Comparison of ENCODE assay signal across 8 mouse cellular contexts in the genomic region with DNA sequence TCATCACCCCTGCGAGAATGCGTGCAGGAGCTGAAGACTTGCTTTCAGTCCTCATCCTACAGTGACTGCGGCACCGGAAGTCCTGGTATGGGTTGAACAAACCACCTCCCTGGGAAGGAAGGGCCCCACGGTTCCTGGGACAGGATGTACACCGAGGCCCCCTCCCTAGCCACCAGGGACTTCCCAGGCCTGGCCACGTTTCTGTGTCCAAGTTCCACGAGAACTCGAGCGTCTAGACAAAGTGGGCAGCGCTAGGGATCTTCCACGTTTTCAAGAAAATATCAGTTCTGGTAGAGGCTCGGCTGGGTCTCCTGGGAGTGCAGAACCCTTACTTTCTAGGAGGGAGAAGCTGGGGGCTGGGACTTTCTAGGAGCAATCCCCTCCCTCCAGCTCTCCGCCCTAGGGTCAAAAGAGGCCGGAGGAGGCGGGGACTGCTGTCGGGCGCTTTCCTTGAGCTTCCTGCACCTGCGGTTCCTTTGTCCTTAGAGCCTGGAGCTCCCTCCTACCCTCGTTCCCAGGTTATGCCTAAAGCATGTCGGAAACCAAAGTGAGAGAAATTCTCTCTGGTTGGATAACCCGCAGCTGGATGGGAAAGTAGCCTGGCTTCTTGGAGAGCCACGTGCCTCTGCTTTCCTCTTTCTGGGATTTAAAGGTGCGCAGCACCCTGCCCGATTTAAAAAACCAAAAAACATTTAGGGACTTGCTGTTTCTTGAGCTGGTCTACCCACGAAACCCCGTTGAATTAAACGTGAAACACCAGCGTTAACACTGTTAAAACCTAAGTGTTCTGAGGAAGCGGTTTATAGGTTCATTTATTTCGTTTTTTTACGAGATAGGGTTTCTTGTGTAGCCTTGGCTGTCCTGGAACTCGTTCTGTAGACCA. TPM values are rescaled to one million over a fixed set of nuclear protein-coding genes. Genes with fewer than 3 reads are reported as not detected.
DNase-seq lines count a peak whose midpoint lies in the region; ATAC-seq and TF ChIP-seq lines count a peak whose summit lies in the region.

No protein-coding gene starts in this region.

- H3K79me2 ChIP-seq in CH12.LX (replicated peaks; ENCODE audit: control insufficient read depth, extremely low read depth, insufficient read depth, poor library complexity, severe bottlenecking) = peaks cover 20% of the 10 kb centered on the region

- in situ Hi-C loops in CH12.LX (cut with MboI; ENCODE audit: low pct_ligation_motif_present, low pct_unique_long_range_greater_than_20kb, low sequenced_read_pairs) = no loop called here

- no peaks in the 10 kb centered on the region for H3K36me3 ChIP-seq in CH12.LX (replicated peaks in 1 of 2; ENCODE audit: control insufficient read depth in 1 of 2, insufficient read depth in 1 of 2, low read length in 1 of 2)
- H3K36me3 ChIP-seq in intestine, embryonic 15.5 days = no peaks in the 10 kb centered on the region
- H3K36me3 ChIP-seq in neural tube, embryonic 14.5 days (ENCODE audit: control insufficient read depth, insufficient read depth, low read length) = no peaks in the 10 kb centered on the region

- H3K4me2 ChIP-seq in CH12.LX (ENCODE audit: insufficient read depth, low read depth, poor library complexity, severe bottlenecking) = peak overlapping the region; percentile 82
- H3K4me2 ChIP-seq in intestine, embryonic 15.5 days (replicated peaks) = peak overlapping the region; percentile 84
- peak overlapping the region; percentile 88 for H3K4me2 ChIP-seq in neural tube, embryonic 14.5 days (ENCODE audit: low read depth, low read length)

- peak overlapping the region; percentile 97 for H3K27ac ChIP-seq in CH12.LX (ENCODE audit: insufficient read depth, low read depth)
- H3K27ac ChIP-seq in intestine, embryonic 15.5 days = peak overlapping the region; percentile 94
- H3K27ac ChIP-seq in neural tube, embryonic 14.5 days (ENCODE audit: low read depth, low read length) = peak overlapping the region; percentile 40

- TF ChIP-seq POLR2A in CH12.LX (IDR thresholded peaks at IDR 0.05; ENCODE audit: low read depth, low read length) = no peak; the same call in 1 of the 2 replicates

- no peaks in the 10 kb centered on the region for H3K9me3 ChIP-seq in CH12.LX (replicated peaks; ENCODE audit: low read length)
- no peaks in the 10 kb centered on the region for H3K9me3 ChIP-seq in intestine, embryonic 15.5 days
- no peaks in the 10 kb centered on the region for H3K9me3 ChIP-seq in neural tube, embryonic 14.5 days (ENCODE audit: control insufficient read depth, low read length)

- peak overlapping the region; percentile 68 to 97 (median 80) for H3K4me3 ChIP-seq in CH12.LX (replicated peaks in 1 of 3; ENCODE audit: low read depth in 2 of 3, low read length in 2 of 3, poor library complexity in 1 of 3)
- H3K4me3 ChIP-seq in intestine, embryonic 15.5 days (replicated peaks) = peak overlapping the region; percentile 76
- H3K4me3 ChIP-seq in neural tube, embryonic 14.5 days (ENCODE audit: low read depth, low read length) = peak overlapping the region; percentile 51

- DNase-seq in CH12.LX (ENCODE audit: extremely low read depth) = peak; percentile 72
- DNase-seq in adrenal gland, postnatal 25 days = peak; percentile 54
- DNase-seq in gastrocnemius, postnatal 25 days = peak; percentile 75
- DNase-seq in lung, adult 18-20 months = peak; percentile 83 to 87
- peak; percentile 47 for DNase-seq in urinary bladder, adult 2 months (ENCODE audit: low spot score)
- DNase-seq in cerebellum, adult 8-10 months = no peak

- 3% methylated on average over 33 of the region's 33 CpGs for WGBS in intestine, embryonic 15.5 days
- WGBS in neural tube, embryonic 14.5 days = 3% methylated on average over 33 of the region's 33 CpGs

- H3K9ac ChIP-seq in CH12.LX (ENCODE audit: insufficient read depth, low read depth) = peak overlapping the region; percentile 95
- H3K9ac ChIP-seq in intestine, embryonic 15.5 days = peak overlapping the region; percentile 89
- H3K9ac ChIP-seq in neural tube, embryonic 14.5 days (replicated peaks; ENCODE audit: low read depth, low read length) = peak overlapping the region; percentile 76

- TF ChIP-seq EP300 in CH12.LX (IDR thresholded peaks at IDR 0.05; ENCODE audit: low read length) = no peak

- no peak for TF ChIP-seq RAD21 in CH12.LX (IDR thresholded peaks at IDR 0.05; ENCODE audit: low read depth, low read length)

- ATAC-seq in intestine, embryonic 15.5 days = no peak
- ATAC-seq in neural tube, embryonic 14.5 days (ENCODE audit: low read depth) = no peak

- dilution Hi-C loops in CH12.LX (cut with MboI; ENCODE audit: extremely low pct_ligation_motif_present, extremely low pct_unique_long_range_greater_than_20kb, low sequenced_read_pairs) = no loop called here

- no peak for TF ChIP-seq CTCF in CH12.LX (conservative IDR thresholded peaks at IDR 0.05 in 1 of 2, IDR thresholded peaks at IDR 0.05 in 1 of 2; ENCODE audit: low read depth in 2 of 2, low read length in 2 of 2)

- no peaks in the 10 kb centered on the region for H3K27me3 ChIP-seq in CH12.LX (replicated peaks)
- H3K27me3 ChIP-seq in intestine, embryonic 15.5 days (replicated peaks) = no peaks in the 10 kb centered on the region
- H3K27me3 ChIP-seq in neural tube, embryonic 14.5 days (ENCODE audit: control insufficient read depth, insufficient read depth, low read length) = no peaks in the 10 kb centered on the region

- peaks cover 7 to 40% of the 10 kb centered on the region in 2 experiments for H3K4me1 ChIP-seq in CH12.LX (ENCODE audit: control insufficient read depth in 1 of 2, insufficient read depth in 2 of 2)
- peaks cover 35% of the 10 kb centered on the region for H3K4me1 ChIP-seq in intestine, embryonic 15.5 days (replicated peaks)
- H3K4me1 ChIP-seq in neural tube, embryonic 14.5 days (ENCODE audit: control insufficient read depth, insufficient read depth, low read length) = peaks cover 39% of the 10 kb centered on the region

TF ChIP-seq in CH12.LX, 34 proteins besides CTCF, POLR2A, EP300 and RAD21 (continues in another document):
- TF ChIP-seq MAX (IDR thresholded peaks at IDR 0.05; ENCODE audit: low read length) (peak; percentile 76; the same call in 1 of the 2 replicates), ELF1 (IDR thresholded peaks at IDR 0.05; ENCODE audit: low read depth, low read length) (peak; percentile 72), ZKSCAN1 (IDR thresholded peaks at IDR 0.05; ENCODE audit: borderline replicate concordance, low read depth, low read length) (no peak), UBTF (IDR thresholded peaks at IDR 0.05; ENCODE audit: low read depth, low read length) (no peak), MEF2A (IDR thresholded peaks at IDR 0.05; ENCODE audit: borderline replicate concordance, low read depth, low read length) (peak; percentile 10; the same call in 1 of the 2 replicates), SMC3 (IDR thresholded peaks at IDR 0.05; ENCODE audit: low read depth, low read length) (no peak), PAX5 (IDR thresholded peaks at IDR 0.05; ENCODE audit: low read length) (no peak), HCFC1 (IDR thresholded peaks at IDR 0.05; ENCODE audit: low read depth, low read length) (no peak; the same call in none of the 2 replicates), CHD2 (IDR thresholded peaks at IDR 0.05; ENCODE audit: low read length) (peak; percentile 56), E2F4 (IDR thresholded peaks at IDR 0.05; ENCODE audit: insufficient replicate concordance, low read depth, low read length) (no peak), IRF4 (IDR thresholded peaks at IDR 0.05; ENCODE audit: low read depth, low read length) (peak; percentile 42; the same call in 1 of the 2 replicates), NELFE (IDR thresholded peaks at IDR 0.05; ENCODE audit: low read depth, low read length) (peak; percentile 14; the same call in 1 of the 2 replicates), USF1 (IDR thresholded peaks at IDR 0.05; ENCODE audit: low read depth, low read length) (no peak)

RNA-seq across cellular contexts. Expression of gene Ier2, which starts 2.5 kb away (rescaled TPM):
- 22.7 and 30.3 TPM in 2 replicates for total RNA-seq in CH12.LX (2012; rRNA removed)
- total RNA-seq in CH12.LX (2014; rRNA removed) = 30.9 and 35.4 TPM in 2 replicates
- 25.7 and 26.3 TPM in 2 replicates for polyA plus RNA-seq in CH12.LX (2012; ENCODE audit: insufficient read length, low read depth)
- 19.6 and 22.3 TPM in 2 replicates for total RNA-seq in adrenal gland, postnatal 25 days (2021)
- 1 to 10 TPM; 5.9 to 7.1 TPM for total RNA-seq in gastrocnemius, postnatal 25 days (2021)
- 84.2 and 85.5 TPM in 2 replicates for polyA plus RNA-seq in intestine, embryonic 15.5 days (2015; fragmentation: Nextera tagmentation; extraction: Ambion mirVana)
- polyA plus RNA-seq in neural tube, embryonic 14.5 days (2014; fragmentation: Nextera tagmentation; extraction: Ambion mirVana) = 14.4 and 20.9 TPM in 2 replicates
- 14.7 and 23.3 TPM in 2 replicates for polyA plus RNA-seq in urinary bladder, adult 2 months (2012; rRNA removed)

RNA-seq across cellular contexts. Expression of gene Trmt1, which starts 25.9 kb away (rescaled TPM):
- 157 and 160 TPM in 2 replicates for total RNA-seq in CH12.LX (2012; rRNA removed)
- 77.0 and 94.5 TPM in 2 replicates for total RNA-seq in CH12.LX (2014; rRNA removed)
- 140 and 157 TPM in 2 replicates for polyA plus RNA-seq in CH12.LX (2012; ENCODE audit: insufficient read length, low read depth)
- total RNA-seq in adrenal gland, postnatal 25 days (2021) = 75.1 and 83.9 TPM in 2 replicates
- 10 to 100 TPM; 36.7 to 40.2 TPM for total RNA-seq in gastrocnemius, postnatal 25 days (2021)
- polyA plus RNA-seq in intestine, embryonic 15.5 days (2015; fragmentation: Nextera tagmentation; extraction: Ambion mirVana) = 59.9 and 68.3 TPM in 2 replicates
- polyA plus RNA-seq in neural tube, embryonic 14.5 days (2014; fragmentation: Nextera tagmentation; extraction: Ambion mirVana) = 59.8 and 70.2 TPM in 2 replicates
- polyA plus RNA-seq in urinary bladder, adult 2 months (2012; rRNA removed) = 71.7 and 76.3 TPM in 2 replicates

RNA-seq across cellular contexts. Expression of gene Nacc1, which starts 27.5 kb away (rescaled TPM):
- total RNA-seq in CH12.LX (2012; rRNA removed) (45.1 and 49.0 TPM in 2 replicates), CH12.LX (2014; rRNA removed) (21.9 and 23.3 TPM in 2 replicates)
- polyA plus RNA-seq in CH12.LX (2012; ENCODE audit: insufficient read length, low read depth) = 73.0 and 84.1 TPM in 2 replicates
- total RNA-seq in adrenal gland, postnatal 25 days (2021) = 73.9 and 76.0 TPM in 2 replicates
- total RNA-seq in gastrocnemius, postnatal 25 days (2021) = 10 to 100 TPM; 20.0 to 22.2 TPM
- 14.8 and 17.0 TPM in 2 replicates for polyA plus RNA-seq in intestine, embryonic 15.5 days (2015; fragmentation: Nextera tagmentation; extraction: Ambion mirVana)
- 15.3 and 16.6 TPM in 2 replicates for polyA plus RNA-seq in neural tube, embryonic 14.5 days (2014; fragmentation: Nextera tagmentation; extraction: Ambion mirVana)
- polyA plus RNA-seq in urinary bladder, adult 2 months (2012; rRNA removed) = 39.5 and 49.4 TPM in 2 replicates

RNA-seq across cellular contexts. Expression of gene Lyl1, which starts 41.1 kb away (rescaled TPM):
- total RNA-seq in CH12.LX (2012; rRNA removed) (38.5 and 45.5 TPM in 2 replicates), CH12.LX (2014; rRNA removed) (20.3 and 20.6 TPM in 2 replicates)
- 53.2 and 54.5 TPM in 2 replicates for polyA plus RNA-seq in CH12.LX (2012; ENCODE audit: insufficient read length, low read depth)
- total RNA-seq in adrenal gland, postnatal 25 days (2021) = 3.1 and 3.8 TPM in 2 replicates
- 1 to 10 TPM; 1.3 to 2.0 TPM for total RNA-seq in gastrocnemius, postnatal 25 days (2021)
- polyA plus RNA-seq in intestine, embryonic 15.5 days (2015; fragmentation: Nextera tagmentation; extraction: Ambion mirVana) = 5.1 and 5.5 TPM in 2 replicates
- 1.3 and 3.6 TPM in 2 replicates for polyA plus RNA-seq in neural tube, embryonic 14.5 days (2014; fragmentation: Nextera tagmentation; extraction: Ambion mirVana)
- polyA plus RNA-seq in urinary bladder, adult 2 months (2012; rRNA removed) = 7.8 and 8.7 TPM in 2 replicates

Comparison
In these comparisons a context has a peak if more than half of its experiments do, and no peak if none do; other contexts are left out.
1. H3K27ac ChIP-seq: peak in every context shown above with its lines; median percentile 97 in CH12.LX; 94 in intestine, embryonic 15.5 days; 40 in neural tube, embryonic 14.5 days.